Mouse (Mus musculus): ENCODE measurements around the gene Tsc22d3.

DNA sequence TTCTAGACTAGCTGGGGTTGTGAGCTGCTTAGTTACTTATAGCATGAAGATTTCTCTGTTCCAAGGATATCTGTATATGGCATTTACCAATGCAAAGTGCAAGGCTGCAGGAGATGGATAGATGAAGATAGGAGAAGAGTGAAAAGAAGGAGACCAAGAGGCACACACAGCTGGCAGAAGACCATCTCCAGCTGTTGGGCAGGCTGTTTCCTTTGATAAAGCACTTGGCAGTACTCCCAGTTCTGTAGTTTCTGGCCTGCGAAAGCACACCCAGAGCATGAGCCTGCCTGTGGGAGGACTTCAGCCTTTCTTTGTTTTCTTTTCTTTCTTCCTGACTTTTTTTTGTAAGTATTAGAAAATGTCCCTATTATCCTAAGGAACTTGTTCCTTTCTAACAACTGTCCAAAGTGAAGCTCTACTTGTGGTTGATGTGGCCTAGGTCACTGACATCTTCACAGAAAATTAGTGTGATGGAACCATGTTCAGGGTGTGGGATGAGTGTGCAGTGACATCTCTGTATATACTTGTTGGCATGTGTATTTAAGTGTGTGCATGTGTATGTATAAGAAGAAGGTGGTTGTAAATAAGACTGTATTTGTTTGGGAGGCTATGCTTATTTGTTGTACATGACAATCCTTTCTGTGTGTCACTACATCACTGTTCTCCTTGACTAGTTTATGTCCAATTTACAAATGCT is 32.6 kb downstream of the Tsc22d3 start:
- TF ChIP-seq POLR2A (IDR thresholded peaks at IDR 0.05; ENCODE audit: control insufficient read depth, extremely low read depth, insufficient read depth, low read length, poor library complexity) (no peak), CTCF (IDR thresholded peaks at IDR 0.05; ENCODE audit: borderline replicate concordance, control insufficient read depth, extremely low read depth, insufficient read depth, low read length, poor library complexity) (no peak)
